Mouse (Mus musculus): ENCODE data around the gene Fndc7. TPM values are rescaled to one million over a fixed set of nuclear protein-coding genes. Genes with fewer than 3 reads are reported as not detected.

The Fndc7 gene
- polyA plus RNA-seq (2015; fragmentation: Nextera tagmentation; extraction: Ambion mirVana), result 0.05 and 0.14 TPM in 2 replicates

DNA sequence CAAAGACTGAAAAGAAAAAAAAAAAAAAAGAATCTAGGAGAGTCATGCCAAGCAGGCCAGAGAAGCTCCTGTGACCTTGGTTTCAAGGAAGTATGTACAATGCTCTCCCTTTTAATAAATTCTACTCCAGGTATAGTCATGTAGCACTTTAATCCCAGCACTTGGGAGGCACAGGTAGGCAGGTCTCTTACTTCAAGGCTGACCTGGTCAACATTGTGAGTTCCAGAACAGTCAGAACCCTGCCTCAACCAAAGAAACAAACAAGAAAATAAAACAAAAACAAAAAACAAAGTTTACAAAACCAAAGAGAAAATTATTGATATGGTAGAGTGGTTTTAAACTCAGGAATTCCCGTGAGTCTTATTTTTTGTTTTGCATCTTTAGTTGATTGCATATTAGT lies at the start of gene Fndc7:
Gene Fndc7 (minus strand): TSS at position 101 of the 400 bp plus-strand sequence.
- peaks cover 7% of the 10 kb centered on the region for H3K4me1 ChIP-seq (replicated peaks)
- H3K4me3 ChIP-seq (replicated peaks), result no peak within 1 kb of the TSS
- ATAC-seq, result no peak
- WGBS, result 90% methylated on average over 1 of the region's 1 CpGs
- no peak within 1 kb of the TSS for H3K27ac ChIP-seq
- no peaks in the 10 kb centered on the region for H3K27me3 ChIP-seq (replicated peaks)
- H3K4me2 ChIP-seq (replicated peaks), result no peak within 1 kb of the TSS
- H3K36me3 ChIP-seq, result no peaks in the 10 kb centered on the region
- H3K9me3 ChIP-seq, result no peaks in the 10 kb centered on the region
- no peak within 1 kb of the TSS for H3K9ac ChIP-seq

DNA sequence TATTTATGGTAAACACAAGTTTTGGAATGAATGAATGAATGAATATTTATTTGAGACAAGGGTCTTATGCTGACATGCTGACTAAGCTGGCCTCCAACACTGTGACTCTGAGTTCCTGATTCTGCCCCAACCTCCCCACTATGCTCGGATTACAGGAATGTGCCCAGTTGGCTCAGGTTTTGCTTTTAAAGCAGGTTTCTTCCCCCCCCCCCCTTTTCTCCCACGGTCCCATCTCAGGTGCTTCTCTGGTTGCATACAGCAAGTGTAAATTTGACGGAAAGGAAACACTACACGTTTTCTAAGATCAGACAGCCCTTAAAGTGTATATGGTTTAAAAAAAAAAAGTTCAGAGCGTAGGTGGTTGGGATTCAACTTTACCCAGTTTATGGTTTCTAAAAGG lies 49.8 kb upstream of the Fndc7 start, which contains the start of gene Henmt1:
Gene Henmt1 (plus strand): TSS at position 301 of the 400 bp plus-strand sequence.
- H3K27ac ChIP-seq, result no peak within 1 kb of the TSS
- no peaks in the 10 kb centered on the region for H3K36me3 ChIP-seq
- no peaks in the 10 kb centered on the region for H3K27me3 ChIP-seq (replicated peaks)
- H3K9ac ChIP-seq, result no peak within 1 kb of the TSS
- ATAC-seq, result no peak
- 84% methylated on average over 5 of the region's 5 CpGs for WGBS
- peak within 1 kb of the TSS; percentile 33 for H3K4me3 ChIP-seq (replicated peaks)
- H3K9me3 ChIP-seq, result no peaks in the 10 kb centered on the region
- H3K4me1 ChIP-seq (replicated peaks), result peaks cover 4% of the 10 kb centered on the region; the same call in 1 of the 2 replicates
- H3K4me2 ChIP-seq (replicated peaks), result peak within 1 kb of the TSS; percentile 68

DNA sequence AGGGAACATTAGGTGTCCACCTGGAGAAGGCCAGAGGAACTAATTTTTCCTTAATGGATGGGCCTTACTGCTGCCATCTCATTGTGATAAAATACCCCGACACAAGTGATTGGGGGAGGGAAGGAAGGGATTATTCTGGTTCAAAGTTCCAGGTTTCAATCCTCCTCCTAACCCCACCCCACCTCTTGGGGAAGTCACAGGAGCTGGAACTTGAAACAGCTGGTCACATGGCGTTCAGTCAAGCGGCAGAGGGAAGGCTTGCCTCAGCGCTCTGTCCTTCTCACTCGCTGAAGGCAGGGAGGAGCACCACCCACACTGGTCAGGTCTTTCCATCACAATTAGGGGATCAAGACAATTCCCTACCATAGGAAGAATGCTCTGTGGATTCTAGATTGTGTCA lies 48.9 kb upstream of the Fndc7 start:
- Histone ChIP-seq H3K36me3 (no peaks in the 10 kb centered on the region), H3K4me1 (replicated peaks) (peaks cover 4% of the 10 kb centered on the region; the same call in 1 of the 2 replicates), H3K4me2 (replicated peaks) (no peak overlapping the region), H3K27ac (no peak overlapping the region), H3K9ac (no peak overlapping the region), H3K9me3 (no peaks in the 10 kb centered on the region), H3K27me3 (replicated peaks) (no peaks in the 10 kb centered on the region), H3K4me3 (replicated peaks) (no peak overlapping the region)
- 93% methylated on average over 5 of the region's 5 CpGs for WGBS
- no peak for ATAC-seq

DNA sequence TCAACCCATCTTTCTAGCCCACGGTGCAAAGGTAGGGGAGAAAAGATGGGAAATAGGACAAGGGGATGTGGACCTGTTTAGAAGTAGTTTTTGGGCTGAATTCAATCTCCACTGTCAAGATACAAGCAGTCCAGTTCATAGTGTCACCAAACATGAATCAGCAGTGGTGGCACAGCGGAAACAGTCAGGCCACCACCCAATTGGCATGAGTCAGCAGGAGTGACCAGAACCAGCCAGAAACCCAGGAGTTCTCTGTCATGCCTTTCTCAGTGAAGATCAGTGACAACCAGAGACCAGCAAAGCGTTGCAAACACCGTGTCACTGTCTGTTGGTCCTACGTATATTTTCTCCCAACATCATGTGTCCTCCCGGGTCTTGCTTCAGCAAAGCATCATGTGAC lies 43.7 kb upstream of the Fndc7 start:
- Histone ChIP-seq H3K4me2 (replicated peaks) (no peak overlapping the region), H3K9ac (no peak overlapping the region), H3K9me3 (no peaks in the 10 kb centered on the region), H3K36me3 (no peaks in the 10 kb centered on the region), H3K4me3 (replicated peaks) (no peak overlapping the region), H3K4me1 (replicated peaks) (no peaks in the 10 kb centered on the region), H3K27me3 (replicated peaks) (no peaks in the 10 kb centered on the region), H3K27ac (no peak overlapping the region)
- WGBS, result 94% methylated on average over 6 of the region's 6 CpGs
- no peak for ATAC-seq

DNA sequence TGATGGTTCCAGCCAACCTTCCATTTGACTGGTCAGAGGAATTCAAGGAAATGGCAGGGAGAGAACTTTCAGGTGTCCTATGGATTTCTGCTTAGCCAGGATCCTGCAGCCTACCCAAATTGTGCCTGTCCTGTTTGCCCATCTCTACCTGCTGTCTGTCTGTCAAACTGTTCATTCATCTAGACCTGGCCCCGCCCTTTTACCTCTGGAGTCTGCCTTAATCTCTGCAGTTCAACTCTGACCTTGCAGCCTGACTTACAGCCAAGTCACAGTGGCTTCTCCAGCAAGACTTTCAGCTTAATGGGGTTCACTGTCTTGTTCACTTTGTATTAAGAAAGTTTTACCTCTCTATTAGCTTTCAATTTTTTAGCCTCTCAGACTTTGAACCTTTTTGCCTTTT lies 36.5 kb upstream of the Fndc7 start:
- Histone ChIP-seq H3K4me3 (replicated peaks) (no peak overlapping the region), H3K9ac (no peak overlapping the region), H3K36me3 (no peaks in the 10 kb centered on the region), H3K27ac (no peak overlapping the region), H3K27me3 (replicated peaks) (no peaks in the 10 kb centered on the region), H3K4me2 (replicated peaks) (no peak overlapping the region), H3K9me3 (no peaks in the 10 kb centered on the region), H3K4me1 (replicated peaks) (no peaks in the 10 kb centered on the region)
- ATAC-seq, result peak; percentile 67
- 71% methylated on average over 1 of the region's 1 CpGs for WGBS

DNA sequence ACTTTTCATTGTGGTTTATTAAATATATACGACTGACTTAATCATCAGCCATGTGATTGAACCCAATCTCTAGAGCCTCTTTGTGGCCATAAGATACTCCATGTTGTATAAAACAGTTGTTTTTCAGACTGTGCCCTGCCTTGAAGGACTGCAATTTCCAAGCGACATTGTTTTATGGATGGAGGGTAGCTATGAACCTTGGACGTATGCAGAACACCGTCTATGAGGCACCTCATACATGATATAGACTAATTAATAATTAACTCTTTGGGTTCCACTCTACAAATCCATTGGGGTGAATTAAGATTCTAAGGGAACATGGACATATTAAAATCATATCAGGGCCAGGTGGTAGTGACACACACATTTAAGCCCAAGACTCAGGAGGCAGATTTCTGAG lies 35.9 kb upstream of the Fndc7 start:
- no peak overlapping the region for H3K9ac ChIP-seq
- H3K4me2 ChIP-seq (replicated peaks), result no peak overlapping the region
- H3K27ac ChIP-seq, result no peak overlapping the region
- no peaks in the 10 kb centered on the region for H3K36me3 ChIP-seq
- no peaks in the 10 kb centered on the region for H3K9me3 ChIP-seq
- no peaks in the 10 kb centered on the region for H3K4me1 ChIP-seq (replicated peaks)
- ATAC-seq, result peak; percentile 50
- H3K27me3 ChIP-seq (replicated peaks), result no peaks in the 10 kb centered on the region
- 67% methylated on average over 4 of the region's 4 CpGs for WGBS
- H3K4me3 ChIP-seq (replicated peaks), result no peak overlapping the region

DNA sequence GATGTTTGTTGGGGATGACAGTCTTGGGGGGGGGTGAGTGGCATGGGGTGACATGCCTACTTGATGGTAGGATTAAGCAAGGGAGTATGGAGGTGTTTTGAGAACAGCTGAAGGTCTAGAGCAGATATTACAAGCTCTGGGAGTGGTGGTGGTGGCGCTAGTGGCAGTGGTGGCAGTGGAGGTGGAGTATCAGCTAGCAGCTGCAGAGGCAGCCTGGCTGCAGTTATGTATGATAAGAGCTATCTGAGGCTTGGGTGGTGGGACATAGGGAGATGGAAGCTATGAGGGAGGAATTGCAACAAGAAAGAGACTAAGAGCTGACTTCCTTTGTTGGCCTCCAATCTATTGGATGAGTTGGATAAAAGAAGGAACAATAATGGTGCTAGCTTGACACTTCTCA lies 32.0 kb upstream of the Fndc7 start:
- no peaks in the 10 kb centered on the region for H3K4me1 ChIP-seq (replicated peaks)
- no peak for ATAC-seq
- H3K9me3 ChIP-seq, result no peaks in the 10 kb centered on the region
- no peak overlapping the region for H3K4me3 ChIP-seq (replicated peaks)
- H3K9ac ChIP-seq, result no peak overlapping the region
- no peak overlapping the region for H3K4me2 ChIP-seq (replicated peaks)
- H3K36me3 ChIP-seq, result no peaks in the 10 kb centered on the region
- no peak overlapping the region for H3K27ac ChIP-seq
- WGBS, result 95% methylated on average over 1 of the region's 1 CpGs
- H3K27me3 ChIP-seq (replicated peaks), result no peaks in the 10 kb centered on the region

DNA sequence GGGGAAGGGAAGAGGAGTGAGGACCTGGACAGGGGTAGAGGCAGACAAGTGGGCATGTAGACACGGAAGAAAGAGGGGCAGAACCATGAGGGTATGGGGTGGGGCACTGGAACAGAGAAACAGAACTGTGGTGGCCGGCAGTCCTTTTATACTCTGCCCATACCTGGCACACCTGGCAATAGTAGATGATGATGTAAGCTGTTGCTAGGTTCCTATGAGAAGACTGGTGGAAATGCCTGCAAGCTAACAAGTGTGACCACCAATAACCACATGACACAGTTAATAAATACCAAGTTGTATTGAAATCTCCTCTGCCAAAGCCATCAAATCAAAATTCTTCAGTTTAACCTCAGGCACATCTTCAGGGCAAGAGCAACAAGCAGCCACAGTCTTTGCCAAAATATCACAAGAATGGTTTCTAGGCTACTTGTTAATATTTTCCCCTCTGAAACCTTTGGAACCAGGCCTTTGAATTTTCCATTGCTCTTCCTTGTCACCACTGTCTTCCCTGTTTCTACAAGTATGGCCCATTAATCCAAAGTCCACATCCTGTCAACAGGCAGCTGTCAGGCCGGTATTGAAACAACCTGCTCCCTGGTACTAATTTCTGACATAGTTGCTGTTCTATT lies 30.7 kb upstream of the Fndc7 start:
- Histone ChIP-seq H3K36me3 (no peaks in the 10 kb centered on the region), H3K27me3 (replicated peaks) (no peaks in the 10 kb centered on the region), H3K27ac (no peak overlapping the region), H3K4me2 (replicated peaks) (no peak overlapping the region), H3K9me3 (no peaks in the 10 kb centered on the region), H3K4me1 (replicated peaks) (no peaks in the 10 kb centered on the region), H3K9ac (no peak overlapping the region), H3K4me3 (replicated peaks) (no peak overlapping the region)
- WGBS, result 71% methylated on average over 3 of the region's 3 CpGs
- peak; percentile 67 for ATAC-seq

DNA sequence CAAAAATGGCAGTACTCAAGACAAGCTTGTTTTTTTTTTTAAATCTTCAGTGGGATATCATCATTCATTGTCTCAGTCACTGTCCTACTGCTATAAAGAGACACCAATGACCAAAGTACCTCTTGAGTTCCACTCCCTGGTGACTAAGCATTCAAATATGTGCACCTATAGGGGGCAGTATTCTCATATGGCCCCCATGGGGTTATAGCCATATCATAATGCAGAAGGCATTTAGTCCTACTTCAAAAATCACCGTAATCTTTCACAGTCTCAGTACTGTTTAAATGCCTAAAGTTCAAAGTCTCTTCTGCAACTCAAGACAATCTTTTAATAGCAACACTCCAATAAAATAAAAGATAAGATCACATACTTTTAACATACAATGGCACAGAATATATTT lies 29.0 kb upstream of the Fndc7 start:
- ATAC-seq, result peak; percentile 54
- WGBS, result 74% methylated on average over 1 of the region's 1 CpGs
- H3K27ac ChIP-seq, result no peak overlapping the region

DNA sequence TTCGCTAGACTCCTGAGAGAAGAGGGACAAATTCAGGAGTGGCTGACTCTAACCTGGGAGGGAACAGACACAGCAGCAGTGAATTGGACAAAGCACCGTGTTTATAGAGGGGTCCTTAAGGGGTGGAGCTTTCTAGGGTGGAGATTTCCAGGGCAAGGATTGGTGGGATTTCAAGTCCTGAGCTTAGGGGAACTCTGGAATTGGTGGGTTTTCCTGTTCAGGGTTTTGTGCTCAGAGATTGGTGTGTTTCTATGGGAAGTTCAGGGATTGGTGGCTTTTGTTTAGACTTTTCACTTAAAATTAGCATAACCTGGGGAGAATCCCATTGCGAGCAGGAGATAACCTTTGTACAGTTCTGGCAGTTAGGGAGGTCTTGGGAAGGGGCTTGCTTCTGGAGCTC lies 28.2 kb upstream of the Fndc7 start:
- Histone ChIP-seq H3K27me3 (replicated peaks) (no peaks in the 10 kb centered on the region), H3K9ac (no peak overlapping the region), H3K4me3 (replicated peaks) (no peak overlapping the region), H3K4me2 (replicated peaks) (no peak overlapping the region), H3K9me3 (no peaks in the 10 kb centered on the region), H3K4me1 (replicated peaks) (no peaks in the 10 kb centered on the region), H3K27ac (no peak overlapping the region), H3K36me3 (no peaks in the 10 kb centered on the region)
- WGBS, result 58% methylated on average over 3 of the region's 3 CpGs
- ATAC-seq, result no peak

More for the DNA sequence above, 29.0 kb upstream of the Fndc7 start:
- Histone ChIP-seq H3K4me1 (replicated peaks) (no peaks in the 10 kb centered on the region), H3K4me3 (replicated peaks) (no peak overlapping the region), H3K4me2 (replicated peaks) (no peak overlapping the region), H3K9ac (no peak overlapping the region), H3K27me3 (replicated peaks) (no peaks in the 10 kb centered on the region), H3K9me3 (no peaks in the 10 kb centered on the region), H3K36me3 (no peaks in the 10 kb centered on the region)

DNA sequence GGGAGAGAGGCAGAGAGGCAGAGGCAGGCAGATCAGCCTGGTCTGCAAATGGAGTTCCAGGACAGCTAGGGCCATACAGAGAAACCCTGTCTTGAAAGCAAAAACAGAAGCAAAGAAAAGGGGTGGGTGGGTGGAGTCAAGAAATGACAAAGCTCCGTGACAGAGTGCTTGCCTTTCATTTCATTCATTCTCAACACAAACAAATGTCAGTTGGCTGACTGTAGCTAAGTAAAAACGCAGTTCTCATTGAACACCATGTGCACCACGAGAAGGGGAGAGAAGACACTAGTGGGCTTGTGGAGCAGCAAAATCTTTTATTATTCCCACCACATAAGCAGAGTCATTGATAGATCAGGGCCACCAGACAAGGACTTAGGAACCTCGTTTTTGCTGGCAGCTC lies 27.0 kb upstream of the Fndc7 start:
- Histone ChIP-seq H3K4me1 (replicated peaks) (no peaks in the 10 kb centered on the region), H3K4me2 (replicated peaks) (no peak overlapping the region), H3K36me3 (no peaks in the 10 kb centered on the region), H3K4me3 (replicated peaks) (no peak overlapping the region), H3K27ac (no peak overlapping the region), H3K27me3 (replicated peaks) (no peaks in the 10 kb centered on the region), H3K9me3 (no peaks in the 10 kb centered on the region), H3K9ac (no peak overlapping the region)
- no peak for ATAC-seq
- 35% methylated on average over 4 of the region's 4 CpGs for WGBS

DNA sequence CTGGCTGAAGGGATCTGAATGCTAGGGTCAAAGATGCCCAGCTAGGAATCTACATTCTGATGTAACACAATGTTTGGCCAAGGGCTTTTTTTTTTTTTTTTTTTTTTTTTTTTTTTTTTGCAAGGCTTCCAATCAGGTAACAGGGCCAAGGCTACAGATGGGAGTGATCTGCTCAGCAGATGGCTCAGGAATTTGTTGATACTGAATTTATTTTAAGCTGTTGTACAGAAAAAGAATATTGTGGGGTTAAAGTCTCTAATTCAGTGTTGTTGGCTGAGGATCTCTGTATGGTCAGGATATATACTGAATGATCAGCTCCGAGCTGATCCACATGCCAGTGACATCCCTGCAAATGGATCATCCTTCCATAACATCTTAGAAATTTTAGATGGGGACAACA lies 26.2 kb upstream of the Fndc7 start:
- ATAC-seq, result no peak
- Histone ChIP-seq H3K9me3 (no peaks in the 10 kb centered on the region), H3K4me3 (replicated peaks) (no peak overlapping the region), H3K27ac (no peak overlapping the region), H3K36me3 (no peaks in the 10 kb centered on the region), H3K4me1 (replicated peaks) (no peaks in the 10 kb centered on the region), H3K4me2 (replicated peaks) (no peak overlapping the region), H3K27me3 (replicated peaks) (no peaks in the 10 kb centered on the region), H3K9ac (no peak overlapping the region)
- 74% methylated on average over 1 of the region's 1 CpGs for WGBS

All from intestine, embryonic 15.5 days (tissue).